Mouse (Mus musculus) Muller cell, postnatal 12 days (primary cell): ENCODE data around the gene Stx6.
A peak's percentile ranks its signal among the peaks of the same experiment; 100 is the strongest.

Experiments used
- DNase-seq: peaks from one replicate; pipeline ENCODE4 v3.0.0-alpha.2; 2015; ENCODE audit errors: inconsistent ontology term

Stx6 gene

DNA sequence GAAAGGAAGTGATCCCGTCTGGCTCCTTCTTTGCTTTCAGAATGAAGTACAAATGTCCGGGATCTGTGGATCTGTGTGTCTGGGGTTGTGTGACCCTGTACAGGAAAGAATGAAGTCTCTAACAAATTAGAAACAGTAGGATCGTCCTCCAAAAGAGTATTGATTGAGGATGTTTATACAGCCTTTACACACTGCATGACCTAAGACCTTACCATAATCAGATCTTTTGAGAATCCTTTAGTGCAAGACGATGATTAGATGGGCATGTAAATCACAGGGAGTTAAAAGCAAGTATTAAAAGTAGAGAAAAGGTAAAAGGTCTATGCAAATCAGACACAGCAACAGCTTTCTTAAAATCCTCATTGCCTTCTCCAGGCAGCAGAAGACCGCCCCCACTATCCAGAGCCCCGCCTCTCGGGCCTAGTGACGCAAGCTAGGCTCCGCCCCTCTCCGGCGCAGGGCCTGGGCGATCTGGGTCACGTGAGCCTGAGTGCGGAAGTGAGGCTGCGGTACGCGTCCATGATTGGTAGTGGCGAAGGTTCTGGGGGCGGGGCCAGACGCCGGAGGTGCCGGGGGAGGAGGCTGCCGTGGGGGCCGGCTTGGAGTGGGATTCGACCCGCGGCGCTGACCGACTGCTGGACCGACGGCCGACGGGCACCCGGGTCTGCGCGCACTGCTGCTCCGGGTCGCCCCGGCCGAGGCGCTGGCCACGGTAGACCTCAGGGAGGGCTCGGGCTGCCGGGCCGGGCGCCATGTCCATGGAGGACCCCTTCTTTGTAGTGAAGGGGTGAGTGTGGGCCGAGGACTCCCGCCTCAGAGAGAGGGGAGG lies at the start of gene Stx6:
TSS of gene Stx6 (plus strand) at position 575 of the 829 bp plus-strand sequence.
- DNase-seq = peak; percentile 99

DNA sequence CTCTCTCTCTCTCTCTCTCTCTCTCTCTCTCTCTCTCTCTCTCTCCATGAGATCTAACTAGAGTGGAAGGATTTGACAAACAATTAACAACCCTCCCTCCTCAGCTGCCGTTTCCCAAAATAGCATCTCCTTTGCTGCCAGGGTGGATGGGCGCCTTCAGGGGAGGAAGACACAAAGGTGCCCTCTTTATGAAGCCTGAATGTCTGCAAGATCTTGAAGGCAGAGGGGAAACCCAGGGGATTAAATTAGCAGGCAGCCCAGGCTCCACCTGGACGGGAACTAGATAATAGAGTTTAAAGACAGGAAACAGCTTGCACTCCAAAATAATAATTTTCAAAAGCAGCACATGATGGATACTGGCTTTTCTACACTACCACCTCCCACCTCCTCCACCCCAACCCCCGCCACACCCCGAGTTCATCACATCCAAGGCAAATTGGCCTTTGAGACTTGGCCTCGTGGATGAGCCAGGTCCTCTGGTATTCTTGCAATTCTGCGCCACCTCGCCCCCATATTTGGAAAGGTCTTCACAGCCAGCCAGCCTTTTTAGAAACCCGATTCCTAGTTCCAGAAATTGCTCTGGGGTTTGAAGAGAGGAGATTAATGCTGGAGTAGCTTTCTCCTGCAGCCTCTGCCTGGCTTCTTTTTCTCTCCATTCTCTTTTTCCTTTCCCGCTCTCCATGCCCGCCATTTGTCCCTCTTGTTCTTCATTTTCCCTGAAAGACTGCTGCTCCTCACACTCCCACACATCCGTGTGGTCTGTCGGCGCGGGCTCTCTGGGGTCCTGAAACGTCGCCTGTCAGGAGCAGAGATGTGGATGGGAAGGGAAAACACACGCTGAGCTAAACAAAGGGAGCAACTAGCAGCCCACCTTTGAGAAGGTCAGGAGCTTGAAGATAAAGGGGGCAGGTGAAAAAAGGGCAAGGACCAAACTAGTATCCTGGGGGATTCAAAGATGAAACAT lies 48.8 kb upstream of the Stx6 start:
- DNase-seq = peak; percentile 80

DNA sequence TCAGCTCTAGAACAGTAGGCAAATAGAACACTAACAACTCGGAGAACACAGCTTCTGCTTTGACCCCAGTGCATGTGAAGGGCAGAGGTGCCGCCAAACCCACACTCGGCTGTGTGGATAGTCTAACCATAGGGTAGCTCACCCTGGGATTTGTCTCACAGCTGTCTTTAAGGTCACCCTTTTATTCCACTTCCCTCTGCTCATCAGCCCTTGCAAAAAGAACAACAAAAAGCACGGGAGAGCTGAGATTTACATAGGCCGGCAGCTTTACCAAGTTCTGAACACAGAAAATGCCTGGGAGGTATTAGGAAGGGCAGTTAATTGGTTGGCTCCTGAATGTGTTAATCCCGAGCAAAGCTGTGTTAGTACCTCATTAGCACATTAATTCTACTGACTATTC lies 47.0 kb upstream of the Stx6 start:
- no peak for DNase-seq

DNA sequence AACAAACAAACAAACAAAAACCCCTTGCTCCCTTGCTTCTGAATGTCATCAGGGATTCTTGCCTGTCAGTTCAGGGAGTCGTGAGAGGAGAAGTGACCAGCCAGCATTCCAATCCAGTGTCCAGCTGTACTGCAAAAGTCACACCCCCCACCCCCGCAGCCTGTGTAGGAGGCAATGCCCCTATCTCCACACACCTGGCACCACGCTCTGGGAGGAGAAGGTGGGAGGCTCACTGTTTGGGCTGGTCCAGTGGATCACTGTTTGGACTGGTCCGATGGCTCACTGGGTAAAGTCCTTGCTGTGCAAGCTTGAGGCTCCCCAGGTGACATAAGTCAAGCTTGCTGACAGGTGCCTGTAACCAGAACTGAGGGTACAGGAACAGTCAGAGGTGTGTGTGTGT lies 46.4 kb upstream of the Stx6 start:
- no peak for DNase-seq

DNA sequence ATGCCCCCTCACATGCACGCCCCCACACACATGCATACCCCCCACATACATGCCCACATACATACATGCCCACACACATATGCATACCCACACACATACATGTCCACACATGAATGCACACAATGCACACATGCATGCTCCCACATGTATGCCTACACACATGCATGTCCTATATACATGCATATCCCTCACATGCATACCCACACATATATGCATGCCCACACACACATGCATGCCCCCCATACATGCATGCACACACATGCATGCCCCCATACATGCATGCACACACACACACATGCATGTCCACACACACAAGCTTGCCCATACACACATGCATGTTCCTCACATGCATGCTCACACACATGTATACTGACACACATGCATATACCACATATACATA lies 45.6 kb upstream of the Stx6 start:
- no peak for DNase-seq

DNA sequence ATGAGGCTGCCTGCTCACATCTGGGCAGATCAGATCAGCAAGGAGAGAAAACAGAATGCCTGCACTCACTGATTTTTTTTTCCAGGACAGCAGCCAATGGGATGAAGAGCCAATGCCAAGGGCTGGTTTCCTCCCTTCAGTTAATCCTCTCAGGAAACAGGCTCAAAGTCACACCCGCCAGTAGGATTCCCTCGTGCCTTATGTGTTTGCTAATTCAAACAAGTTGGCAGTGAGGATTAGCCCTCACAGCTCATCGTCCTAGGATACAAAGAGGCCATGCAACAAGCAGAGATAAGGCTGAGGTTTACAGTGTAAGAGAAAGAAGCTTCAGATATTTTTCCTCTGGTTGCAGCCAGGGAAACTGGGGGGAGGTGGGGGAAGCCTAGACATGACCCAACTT lies 44.6 kb upstream of the Stx6 start:
- no peak for DNase-seq

DNA sequence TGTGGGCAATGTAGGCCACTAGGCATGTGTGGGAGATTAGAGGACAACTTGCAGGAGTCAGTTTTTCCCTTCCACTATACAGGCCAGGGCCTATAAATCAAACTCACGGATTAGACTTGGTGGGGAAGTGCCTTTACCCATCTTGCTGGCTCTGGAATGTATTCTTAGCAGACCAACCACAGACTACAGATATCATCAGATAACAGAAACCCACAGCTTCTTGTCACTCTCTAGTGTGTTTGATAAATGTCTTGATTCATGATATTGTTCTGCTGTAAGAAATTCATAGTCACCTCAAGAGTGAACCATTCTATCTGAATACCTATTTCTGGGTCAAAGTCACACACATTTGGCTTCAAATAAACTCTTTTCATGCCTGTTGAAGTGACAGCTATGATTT lies 38.8 kb upstream of the Stx6 start:
- DNase-seq = no peak

DNA sequence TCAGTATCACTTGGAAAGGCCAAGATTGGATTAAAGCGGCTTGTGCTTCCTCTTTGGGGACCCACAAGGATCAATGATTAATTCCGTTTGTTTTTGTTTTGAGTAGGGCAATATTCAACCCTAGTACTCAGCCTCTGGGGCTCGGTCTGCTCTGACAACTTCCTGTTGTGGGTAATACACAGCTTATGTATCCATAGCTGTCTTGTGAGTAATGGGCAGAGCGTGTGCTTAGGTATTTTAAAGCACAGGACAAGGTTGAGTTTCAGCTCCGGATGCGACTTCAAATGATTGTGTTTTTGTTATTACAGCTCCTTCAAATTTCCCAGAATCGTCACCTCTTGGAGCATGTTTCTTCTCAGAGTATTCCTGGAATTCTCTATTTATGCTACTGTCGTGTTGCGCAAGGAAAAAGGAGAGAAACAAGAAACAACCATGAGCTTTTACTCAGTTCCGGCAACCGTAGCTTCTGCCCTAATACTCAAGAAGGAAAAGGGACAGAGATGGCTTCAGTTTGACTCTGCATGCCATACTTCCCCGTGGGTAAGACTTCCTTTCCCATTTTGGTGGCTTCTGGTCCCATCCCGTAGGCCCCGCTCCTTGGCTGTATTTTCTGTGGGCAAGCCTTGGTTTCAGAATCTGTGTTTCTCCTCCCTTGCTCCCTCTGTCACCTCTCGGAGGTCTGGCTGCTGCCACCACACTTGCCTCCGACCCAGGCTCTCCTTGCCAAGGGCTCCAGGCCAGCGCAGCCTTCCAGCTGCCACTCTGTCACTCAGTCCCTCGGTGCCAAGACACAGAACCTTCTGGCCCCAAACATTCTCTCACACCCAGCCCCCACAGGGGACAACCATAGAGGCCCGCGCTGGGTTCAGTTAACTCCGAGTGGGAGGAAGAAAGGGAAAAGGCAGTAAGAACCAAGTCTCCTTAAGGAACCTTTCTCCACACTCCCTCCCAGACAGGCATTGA lies 36.3 kb upstream of the Stx6 start:
- DNase-seq = peak; percentile 48

DNA sequence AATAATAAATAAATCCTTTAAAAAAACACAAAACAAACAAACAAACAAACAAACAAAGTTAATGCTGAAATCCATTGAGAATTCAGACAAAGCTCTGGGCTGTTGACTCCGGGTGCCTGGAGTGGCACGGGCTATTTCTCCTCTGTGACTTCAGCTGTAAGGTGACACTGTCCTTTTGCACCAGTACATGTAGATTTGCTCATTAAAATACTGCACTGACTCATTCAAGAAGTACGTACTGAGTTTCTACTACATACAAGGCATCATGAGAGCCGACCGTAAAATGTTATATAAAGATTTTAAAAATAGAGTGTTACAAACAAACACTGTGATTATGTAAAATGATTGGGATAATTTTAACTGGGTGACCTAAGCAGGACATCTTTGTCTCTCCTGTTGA lies 34.1 kb upstream of the Stx6 start:
- DNase-seq = no peak

DNA sequence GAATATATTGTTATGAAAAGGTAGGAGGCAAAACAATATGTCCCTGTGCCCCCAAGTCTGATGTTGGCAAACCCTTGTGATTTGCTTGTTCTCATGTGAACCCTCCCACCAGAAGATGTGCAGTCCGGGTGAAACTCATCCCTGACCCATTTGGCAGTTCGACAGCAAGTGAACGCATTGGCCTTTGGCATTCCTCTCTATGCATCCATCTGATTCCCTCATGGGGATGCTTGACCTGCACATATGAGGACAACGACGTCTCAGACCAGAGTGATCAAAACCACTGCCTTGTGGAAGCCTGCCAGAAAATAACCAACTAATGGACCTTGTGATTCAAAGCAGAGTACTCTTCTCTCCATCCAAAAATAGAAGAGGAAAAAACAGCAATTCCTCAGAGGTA lies 31.8 kb upstream of the Stx6 start:
- peak; percentile 25 for DNase-seq

DNA sequence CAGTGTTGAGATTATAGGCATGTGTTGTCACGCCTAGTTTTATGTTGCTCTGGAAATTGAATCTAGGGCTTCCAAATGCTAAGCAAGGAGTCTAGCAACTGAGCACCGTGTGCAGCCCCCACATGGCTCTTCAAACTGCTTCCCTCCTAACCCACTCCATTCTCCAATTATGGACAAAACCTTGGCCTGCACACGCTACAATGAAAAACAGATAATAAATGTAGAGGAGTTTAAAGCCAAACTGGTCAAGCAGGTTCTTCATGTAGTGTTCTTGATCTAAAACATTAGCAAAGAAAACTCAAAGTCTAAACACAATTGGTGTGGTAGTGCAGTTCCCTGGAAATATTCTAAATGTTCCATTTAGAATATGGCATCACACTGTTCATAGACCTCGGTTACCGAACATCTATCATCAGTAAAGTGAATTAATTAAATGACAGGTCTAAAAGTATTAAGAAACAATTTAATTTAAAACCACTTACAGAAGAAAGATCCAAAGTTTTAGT lies 31.0 kb upstream of the Stx6 start:
- DNase-seq = no peak

DNA sequence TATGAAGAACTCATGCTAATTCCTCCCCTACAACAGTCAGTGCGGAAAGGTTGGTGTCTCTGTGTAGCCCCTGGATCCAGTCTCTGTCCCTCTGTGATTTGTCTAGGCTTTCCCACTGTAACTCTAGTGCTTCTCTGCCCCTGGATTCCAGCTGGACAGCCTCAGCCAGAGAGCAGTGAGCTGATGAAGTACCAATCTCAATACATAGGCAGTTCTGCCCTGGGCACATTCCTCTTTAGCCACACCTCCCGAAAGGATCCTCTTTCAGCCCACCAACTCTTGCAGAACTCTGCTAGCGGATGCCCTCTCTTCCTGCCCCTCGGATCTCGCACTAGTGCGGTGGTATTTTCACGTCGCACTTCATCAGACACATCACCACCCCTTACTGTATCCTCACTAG lies 23.6 kb upstream of the Stx6 start:
- no peak for DNase-seq

DNA sequence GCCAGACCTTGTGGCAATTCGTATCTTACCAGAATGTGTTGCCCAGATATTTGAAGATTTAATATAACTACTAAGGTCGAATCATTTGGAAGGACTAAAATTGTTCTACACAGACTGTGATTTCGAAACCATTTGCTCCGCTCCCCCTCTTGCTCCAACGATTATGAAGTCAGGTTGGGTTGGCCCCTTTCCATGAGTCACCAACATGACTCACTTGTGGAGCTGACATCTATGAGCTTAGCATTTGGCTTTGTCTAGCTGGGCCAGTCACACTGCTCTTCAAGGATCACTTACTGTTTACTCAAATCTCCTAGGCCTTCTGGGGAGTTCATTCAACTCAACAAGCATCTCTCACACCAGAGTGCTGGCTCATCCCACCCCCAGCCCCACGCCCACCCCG lies 19.7 kb upstream of the Stx6 start:
- peak; percentile 86 for DNase-seq

DNA sequence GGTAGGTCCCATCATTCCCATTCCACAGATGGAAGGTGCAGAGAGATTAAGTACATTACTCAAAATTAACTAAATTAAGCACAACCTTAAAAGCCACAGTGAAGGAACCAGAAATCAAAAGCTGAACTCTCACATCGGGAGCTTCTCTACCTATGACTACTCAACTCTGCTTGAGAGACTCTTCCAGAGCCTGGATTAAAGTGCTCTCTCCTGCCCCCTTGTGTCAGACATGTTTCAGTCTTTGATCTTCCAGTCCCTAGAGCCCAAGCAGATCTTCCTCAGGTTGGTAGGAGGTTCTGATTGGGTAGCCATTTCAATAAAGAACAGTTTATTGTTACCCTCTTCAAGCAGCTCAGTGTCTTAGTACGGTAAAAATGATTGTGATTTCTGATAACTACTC lies 18.4 kb upstream of the Stx6 start:
- no peak for DNase-seq

DNA sequence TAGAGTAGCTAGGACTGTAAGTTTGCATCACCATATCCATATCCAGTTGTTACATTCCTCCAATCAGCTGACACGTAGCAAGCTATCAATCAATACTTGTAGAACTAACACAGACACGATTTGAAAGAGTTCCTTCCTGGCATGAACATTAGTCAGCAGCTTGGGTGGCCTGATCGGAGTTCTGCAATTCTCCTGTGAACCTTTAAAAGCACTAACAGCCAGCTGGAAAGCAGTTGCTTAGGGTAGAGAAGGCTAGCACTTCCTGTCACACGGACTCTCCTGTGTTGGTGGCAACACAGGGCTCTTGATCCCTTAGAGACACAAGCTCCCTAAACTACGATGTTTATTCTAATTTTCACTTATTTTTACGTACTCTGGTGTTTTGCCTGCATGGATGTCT lies 12.9 kb upstream of the Stx6 start:
- DNase-seq = no peak

DNA sequence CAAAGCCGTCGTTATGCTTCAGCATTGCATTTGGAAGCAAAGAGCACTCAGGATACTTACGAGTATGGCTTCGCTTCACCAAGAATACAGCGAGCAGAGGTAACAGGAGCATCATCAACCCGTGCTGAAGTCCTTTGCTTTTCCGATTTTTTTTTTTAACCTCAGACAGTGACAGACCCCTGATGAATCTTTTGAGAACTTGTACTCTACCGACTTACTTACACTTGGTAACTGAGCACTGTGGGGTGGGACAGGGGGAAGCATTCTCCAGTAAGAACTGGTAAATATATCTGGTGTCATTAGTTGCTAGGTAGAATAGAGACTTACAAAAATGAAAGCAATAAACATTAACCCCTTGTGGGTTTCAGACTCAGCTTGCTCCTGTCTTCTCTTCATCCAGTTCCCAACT lies 11.9 kb upstream of the Stx6 start, which contains the start of gene Mr1:
TSS of gene Mr1 (minus strand) at position 243 of the 409 bp plus-strand sequence.
- peak; percentile 86 for DNase-seq

DNA sequence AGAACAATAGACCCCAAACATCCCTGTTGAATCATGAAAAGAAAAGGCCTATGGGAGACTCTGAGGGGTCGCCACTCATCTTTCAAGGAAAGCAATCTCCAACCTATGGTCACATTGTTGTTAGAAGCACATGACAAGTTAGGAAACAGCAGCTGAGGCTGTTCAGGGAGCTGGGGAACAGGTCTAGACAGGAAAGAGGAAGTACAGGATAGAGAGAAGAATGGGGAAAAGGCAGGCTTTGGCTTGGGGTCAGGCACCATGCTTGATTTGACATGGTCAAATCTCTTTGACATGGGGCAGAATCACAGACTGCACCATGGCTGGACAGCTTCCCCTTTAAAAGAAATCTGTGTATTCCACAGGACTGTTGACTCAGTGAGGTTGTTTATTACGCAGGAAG lies 11.3 kb upstream of the Stx6 start:
- no peak for DNase-seq

DNA sequence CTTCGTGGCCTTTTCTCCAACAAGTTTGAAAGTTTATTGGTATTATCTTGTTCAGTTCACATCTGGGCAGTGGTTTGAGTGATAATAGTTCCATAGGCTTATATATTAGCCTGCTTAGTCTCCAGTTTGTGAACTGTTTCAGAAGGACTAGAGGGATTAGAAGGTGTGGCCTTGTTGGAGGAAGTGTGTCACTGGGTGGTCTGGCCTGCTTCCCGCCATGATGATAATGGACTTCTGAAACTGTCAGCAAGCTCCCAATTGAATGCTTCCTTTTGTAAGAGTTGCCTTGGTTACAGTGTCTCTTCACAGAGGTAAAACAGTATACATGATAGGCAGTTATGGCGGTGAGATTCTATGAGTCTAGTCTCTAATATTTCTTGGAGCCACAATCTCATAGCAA lies 9.1 kb upstream of the Stx6 start:
- no peak for DNase-seq

DNA sequence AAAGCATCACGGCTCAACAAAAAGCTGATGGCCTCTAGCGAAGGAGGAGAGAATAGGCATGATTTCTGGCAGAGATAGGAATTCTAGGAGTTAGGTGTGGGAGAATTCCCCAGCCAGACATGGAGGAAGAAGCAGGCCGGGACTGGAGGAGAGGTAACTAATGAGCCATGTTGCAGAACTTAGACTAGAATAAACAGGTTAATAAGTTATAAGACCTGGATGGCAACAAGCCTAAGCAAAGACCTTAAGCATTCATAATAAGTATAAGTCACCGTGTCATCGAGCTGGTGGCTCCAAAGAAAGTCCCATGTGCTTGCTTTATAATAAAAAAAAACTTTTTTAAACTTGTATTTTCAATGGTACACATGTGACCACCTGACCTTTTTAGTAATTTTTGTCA lies 7.7 kb upstream of the Stx6 start:
- DNase-seq = no peak

DNA sequence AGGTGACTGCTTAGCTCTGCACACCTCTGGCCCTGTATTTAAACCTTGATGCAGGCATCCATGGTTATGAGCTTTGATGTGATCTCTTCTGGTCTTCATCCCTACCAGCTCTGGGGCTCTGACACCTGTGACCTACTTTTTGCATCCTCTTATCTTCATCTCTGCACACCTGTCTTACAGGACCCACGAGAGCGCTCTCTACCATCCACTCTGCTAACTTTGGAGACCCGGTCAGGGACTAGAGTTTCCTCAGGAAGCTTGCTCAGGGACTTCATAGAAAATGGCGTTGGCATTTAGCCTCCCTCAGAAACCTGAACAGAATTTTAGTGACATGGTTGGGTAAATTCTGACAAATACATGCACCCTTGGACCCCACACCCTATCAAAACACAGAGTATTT lies 4.6 kb upstream of the Stx6 start:
- no peak for DNase-seq

DNA sequence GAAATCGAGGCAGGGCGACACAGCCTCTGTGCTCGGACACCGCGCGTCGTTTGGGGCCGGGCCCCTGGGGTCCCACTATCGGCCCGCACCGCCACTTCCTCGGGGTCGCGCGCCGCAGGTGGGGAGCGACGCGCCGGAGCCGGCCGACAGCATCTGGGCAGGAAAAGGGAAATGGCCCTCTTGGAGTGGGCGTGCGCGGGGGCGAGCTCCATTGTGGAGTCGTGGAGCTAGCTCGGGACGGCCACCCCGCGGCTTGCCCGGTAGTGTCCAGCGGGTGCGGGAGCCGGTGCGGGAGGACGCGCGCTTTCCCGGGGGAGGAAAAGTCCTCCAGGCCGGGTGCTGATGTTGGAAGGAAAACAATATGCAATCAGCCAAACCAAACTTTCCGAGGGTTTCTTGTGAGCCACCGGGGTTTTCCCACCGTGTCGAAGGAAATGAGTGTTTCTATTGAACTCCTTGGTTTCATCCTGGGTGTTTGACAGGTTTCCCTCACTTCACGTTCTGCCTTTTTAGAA lies 512 bp downstream of the Stx6 start:
- peak; percentile 72 for DNase-seq
